Mouse (Mus musculus) ovary, postnatal 36 days (tissue): ENCODE measurements around the gene Ap1ar.

Source experiments
- DNase-seq: peaks from one replicate; pipeline ENCODE4 v3.0.0; 2022; ENCODE audit warnings: low spot score, mixed read lengths

The Ap1ar gene

DNA sequence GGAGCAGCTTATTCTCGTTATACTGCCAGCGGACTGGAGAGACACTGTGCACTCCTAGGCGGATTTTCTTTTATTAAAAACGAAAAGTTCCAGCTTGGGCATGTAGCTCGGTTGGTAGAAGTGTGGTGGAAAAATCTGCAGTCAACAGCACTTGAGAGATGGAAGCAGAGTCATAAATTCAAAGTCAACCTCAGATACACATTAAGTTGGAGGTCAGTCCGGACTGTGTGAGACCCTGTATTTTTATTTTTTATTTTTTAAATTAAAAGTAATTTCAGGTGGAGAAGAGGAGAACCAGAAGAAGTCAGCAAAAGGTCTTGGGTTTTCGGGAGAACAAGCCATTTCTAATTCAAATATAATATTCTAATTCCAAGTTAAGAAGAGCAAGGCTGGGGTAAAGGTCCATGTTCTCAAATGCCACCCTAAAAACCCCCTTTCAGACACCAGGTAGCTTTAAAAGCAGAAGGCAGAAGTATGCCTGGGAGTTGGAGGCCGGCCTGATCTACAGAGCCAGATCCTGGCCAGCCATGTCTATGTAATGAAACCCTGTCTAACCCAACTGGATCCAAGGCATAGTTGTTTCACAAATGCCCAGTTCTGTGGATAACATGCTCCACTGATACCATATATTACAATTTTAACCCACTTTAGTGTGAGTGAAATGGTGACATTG is 785 bp upstream of the Ap1ar start:
- DNase-seq = no peak

DNA sequence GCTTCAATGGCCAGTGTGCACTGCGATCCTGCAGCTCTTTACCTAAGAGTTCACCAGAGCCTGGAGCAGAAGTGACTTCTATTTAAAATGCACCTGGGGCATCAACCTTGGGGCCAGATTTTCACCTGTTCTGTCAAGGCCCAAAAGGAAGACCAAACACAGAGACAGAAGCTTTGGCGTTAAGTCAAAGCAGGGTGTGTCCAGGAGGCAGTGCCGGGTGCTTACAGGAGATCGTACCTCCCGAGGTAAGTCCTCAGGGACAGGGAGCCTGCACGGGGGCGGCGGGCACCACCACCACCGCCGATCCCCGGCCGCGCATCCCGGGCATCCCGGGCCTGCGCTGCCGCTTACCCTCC is 547 bp downstream of the Ap1ar start:
- no peak for DNase-seq

DNA sequence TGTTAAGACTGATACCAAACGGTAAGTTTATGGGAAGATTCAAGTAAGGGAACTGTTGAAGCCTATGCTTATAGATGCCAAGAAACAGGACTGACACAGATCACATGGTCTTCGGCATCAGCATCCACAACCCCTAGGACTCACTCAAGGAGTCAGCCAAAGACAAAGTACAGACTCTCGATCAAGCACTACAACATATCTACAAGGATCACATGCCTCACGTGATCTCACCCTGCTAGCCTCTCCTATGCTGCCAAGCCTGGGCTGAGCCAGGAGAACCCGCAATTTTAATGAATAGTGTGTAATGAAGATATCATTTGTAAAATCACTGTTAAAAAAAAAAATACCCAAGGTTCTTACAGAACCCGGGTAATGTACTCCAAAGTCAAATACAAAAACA is 1.7 kb downstream of the Ap1ar start:
- no peak for DNase-seq

DNA sequence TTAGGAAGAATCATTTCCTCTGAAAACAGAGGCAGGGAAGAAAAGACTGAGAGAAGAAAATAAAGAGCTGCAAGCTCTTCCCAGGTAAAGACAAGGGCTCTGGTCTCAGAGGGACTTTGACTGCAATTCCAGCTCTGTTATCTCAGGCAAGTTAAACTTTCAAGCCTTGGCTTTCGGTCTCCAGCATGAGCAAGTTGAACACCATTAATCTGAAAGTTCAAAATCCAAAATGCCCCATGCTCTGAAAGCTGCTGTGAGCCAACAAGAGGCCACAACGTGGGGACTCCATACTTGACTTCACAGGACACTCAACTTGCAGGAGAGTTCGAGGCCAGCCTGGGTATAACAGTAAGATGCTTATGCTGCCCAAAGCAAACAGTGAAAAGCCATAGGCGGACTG is 3.3 kb downstream of the Ap1ar start:
- DNase-seq = no peak

DNA sequence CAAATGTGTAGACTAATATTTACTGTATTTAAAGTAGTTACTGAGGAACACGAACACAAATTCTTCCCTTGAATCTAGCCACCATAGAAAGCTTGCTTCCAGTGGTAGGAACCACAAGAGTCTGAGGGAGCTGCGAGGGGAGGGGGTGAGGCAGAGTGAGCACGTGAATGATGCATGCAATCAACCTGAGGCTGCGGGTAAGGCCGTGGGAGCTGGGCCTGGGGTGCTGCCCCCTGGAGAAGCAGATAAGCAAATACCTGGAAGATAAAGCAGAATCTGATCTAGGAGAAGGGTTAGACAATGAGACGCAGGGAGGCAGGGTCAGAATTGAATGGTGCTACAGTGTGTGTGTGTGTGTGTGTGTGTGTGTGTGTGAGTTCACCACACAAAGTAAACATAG is 6.2 kb downstream of the Ap1ar start:
- DNase-seq = no peak

DNA sequence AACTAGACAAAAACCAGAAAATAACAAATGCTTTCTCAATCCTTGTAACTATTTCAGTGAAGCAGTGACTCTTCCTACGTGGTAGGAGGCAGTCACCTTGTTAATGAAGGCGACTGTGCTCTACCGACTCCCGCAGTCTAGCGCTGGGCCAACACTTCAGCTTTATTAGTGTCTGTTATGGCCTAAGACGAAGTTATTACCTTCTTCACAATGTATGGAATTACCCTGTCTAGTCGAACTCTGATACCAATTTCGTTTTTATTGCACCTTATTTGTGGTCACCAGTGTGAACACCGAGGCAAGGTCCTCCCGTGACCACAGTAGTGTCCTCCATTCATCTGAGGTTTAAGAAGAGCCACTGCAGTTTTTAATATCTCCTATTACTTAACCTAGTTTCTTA is 7.1 kb downstream of the Ap1ar start:
- DNase-seq = no peak

DNA sequence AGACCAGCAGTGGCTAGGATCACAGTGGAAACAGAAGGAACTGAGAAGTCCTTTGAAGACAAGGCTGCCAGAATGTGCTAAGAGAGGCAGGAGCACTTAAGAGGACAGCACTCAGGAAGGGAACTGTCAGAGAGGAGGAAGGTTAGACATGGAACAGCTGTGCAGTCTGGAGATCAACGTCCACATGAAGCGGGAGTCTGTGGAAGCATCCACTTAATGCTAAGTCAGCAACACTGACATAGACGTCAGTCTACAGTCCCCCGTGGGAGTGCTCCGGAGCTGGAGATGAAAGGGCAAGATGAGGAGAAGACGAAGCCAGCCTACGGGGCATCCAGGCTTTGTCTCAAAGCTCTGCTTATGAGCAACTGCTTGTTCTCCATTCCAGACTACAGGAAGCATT is 10.2 kb downstream of the Ap1ar start:
- no peak for DNase-seq

DNA sequence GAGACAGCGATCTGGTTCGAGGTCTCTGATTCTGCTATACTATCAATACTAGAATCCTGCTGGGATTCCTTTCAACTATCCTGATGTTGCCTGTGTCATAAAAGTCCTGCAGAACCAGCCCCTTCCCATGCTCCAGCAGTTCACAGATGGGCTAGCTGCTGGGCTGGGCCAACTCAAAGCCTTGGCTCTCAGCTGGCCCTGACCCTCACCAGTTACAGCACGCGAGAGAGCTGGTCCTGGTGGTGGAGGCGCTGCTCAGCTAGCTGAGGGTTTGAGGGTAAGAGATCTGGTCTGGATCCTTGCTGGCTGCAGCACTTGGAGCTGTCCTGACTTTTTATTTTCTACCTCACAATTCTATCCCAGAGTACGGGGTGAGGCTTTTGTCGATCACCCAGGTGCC is 10.8 kb downstream of the Ap1ar start:
- no peak for DNase-seq

DNA sequence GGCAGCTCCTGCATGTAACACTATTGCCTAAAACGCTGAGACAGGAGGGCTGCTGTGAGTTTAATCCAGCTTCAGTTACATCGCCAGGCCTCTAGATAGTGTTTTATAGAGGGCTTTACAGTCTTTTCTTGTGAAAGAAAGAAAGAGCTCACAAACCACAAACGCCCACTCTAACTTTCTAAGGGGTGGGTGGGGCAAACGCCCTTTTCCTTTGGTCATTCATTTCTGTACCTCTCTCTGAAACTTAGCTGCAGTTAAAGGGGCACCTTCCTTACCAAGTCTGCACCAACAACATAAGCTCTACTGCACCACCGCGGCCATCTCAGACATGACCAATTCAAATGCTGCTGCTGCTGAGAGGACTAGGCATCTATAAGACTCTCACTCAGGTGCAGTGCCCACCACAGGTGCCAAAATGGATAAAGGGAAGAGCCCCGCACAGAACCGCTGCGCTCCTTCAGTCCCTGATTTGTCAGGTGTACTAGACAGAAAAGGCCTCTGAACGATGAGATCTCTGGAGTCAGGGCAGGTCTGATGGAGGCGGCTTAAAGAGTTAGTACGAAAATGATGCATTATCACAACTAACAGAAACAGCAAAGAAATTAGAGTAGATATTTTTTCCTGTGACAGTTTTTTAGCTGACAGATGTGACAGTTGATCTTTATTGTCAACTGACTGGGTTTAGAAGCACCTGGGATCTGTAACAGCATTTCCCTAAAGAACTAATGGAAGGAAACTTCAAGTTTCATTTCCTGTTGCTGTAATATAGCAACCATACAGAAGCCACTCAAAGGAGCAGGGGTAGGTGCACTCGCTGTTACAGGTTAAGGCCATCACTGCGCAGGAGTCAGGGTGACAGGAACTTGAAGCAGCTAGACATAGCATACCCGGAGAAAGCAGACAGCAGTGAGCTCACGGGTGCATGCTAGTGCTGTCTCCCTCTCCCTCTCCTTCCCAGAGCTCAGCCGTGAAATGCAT is 13.1 kb downstream of the Ap1ar start:
- DNase-seq = no peak

DNA sequence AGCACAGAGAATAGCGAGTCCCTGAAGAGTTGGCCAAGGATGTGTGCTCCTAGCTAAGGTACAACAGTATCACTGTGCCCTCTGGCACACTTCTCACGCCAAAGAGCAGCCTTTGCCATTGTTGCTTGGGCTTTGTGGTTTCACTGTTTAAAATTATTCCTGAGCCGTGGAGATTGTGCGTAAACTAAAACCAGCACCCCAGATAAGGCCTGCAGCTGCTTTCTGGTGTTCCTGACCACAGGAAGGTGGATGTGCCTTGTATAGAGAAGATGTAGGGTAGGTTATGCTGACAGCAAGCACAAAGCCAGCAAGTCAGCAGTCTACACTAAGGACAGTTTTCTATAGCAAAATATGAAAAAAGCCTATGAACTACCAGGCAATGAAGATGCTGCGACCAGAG is 16.1 kb downstream of the Ap1ar start:
- no peak for DNase-seq

DNA sequence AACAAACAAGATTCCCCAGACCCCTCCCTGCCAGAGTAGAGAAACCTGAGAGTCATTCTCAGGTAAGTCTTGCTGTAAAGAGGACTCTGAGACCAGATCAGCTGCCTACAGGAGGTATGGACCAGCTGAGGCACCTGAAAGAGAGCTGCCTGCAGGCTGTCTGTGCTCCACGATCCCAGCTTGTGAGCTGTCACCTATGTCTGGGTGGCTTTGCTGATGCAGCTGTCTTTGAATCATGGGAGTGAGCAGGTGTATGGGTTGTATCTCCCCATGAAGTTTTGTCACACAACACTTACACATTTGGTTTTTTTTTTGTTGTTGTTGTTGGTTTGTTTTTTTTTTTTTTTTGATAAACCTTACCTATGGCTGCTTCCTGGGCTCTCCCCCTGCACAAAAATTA is 16.9 kb downstream of the Ap1ar start:
- no peak for DNase-seq

DNA sequence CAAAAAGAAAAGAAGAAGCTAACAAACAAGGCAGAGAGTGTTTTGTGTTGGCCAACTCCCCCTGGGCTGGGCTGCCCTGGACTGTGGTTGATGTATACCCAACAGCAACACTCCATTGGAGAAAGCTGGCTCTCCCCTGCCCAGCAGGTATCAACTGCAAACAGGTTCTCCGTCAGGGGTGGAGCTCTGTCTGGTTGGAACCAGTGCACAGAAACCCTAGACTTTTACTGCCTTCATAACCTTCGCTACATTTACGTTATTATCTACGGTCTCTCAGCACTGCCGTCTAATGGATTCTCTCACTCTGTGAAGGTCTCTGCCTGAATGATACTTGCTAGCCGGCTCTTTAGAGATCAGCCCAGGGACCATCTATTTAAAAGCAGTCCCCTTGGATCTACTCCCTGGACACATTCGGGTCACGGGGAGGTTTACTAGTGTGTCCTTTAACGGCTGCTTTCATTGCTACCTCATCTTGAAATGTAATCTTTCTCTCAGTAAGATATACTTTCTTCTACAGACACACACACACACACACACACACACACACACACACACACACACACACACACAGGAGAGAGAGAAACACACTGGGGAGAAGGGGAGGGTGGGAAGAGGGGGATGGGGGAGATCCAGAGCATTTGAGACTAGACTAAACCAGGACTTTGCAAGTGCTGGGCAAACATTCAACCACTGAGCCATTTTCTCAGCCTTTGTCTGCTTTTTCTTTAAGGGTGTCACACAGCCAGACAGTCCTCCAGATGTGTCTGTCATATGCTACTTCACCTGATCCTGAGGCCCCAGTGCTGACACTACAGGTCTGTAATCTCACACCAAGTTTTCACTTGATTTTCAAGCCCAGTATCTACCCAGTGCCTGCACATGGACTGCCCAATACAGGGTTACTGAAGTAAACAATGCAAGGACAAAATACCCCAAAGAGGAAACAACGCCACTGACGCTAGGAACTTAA is 18.3 kb downstream of the Ap1ar start:
- DNase-seq = no peak

DNA sequence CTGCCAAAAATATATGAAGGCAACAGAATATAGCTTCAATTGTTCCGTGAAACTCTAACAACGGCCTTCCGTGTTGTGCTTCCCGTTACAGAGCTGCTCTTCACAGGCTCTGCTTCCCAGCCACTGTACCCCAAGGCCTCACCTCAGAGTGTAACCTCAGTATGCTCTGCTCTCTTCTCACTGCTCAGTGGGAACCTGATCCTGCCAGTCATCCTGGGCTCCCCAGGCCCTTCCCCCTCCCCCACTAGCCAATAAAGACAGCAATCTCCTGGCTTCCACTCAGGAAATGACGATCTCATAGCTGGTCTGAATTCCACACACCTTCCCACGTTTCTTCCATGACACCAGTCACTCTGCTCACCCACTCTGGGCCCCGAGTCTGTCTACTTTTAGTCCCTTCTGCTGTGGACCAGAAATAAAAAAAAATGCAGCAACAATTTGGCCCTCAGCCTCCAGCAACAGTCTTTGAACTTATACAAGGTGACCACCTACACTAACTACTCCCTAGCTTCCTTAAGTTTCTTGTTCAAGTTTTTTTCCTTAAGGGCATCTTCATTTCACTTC is 20.1 kb downstream of the Ap1ar start:
- no peak for DNase-seq

DNA sequence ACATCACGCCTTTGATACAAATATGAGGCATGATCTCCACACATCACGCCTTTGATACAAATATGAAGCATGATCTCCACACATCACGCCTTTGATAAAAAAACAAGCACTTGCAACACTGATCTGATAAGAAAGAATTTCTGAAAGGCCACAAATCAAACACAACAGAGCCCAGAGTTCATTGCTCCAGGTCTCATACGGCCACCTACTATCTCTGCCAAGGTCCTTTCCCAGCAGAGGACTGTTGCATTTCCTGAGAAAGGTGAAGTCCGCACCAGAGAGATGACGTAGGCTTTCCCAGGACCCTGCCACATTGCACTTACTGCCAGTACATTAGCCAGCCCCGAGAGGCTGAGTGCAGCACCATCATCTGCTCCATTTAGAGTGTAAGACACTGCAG is 28.2 kb downstream of the Ap1ar start:
- DNase-seq = no peak

DNA sequence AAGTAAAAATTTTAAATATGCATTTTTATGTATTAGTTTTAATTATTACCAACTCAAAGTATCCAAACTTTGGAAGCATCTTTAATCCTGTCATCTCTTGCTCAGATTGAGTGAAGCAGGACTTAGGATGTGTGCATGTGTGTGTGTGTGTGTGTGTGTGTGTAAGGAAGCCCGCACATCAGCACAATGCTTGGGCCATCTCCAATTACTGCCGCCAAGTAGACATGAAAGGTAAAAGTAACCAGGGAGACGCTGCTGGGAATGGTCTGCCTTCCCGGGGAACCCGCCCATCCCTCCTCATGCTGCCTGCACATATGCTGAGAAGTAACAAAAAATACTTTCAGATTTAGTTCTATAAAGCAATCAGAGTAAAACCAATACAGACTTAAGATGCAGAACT is 29.5 kb downstream of the Ap1ar start:
- DNase-seq = no peak

DNA sequence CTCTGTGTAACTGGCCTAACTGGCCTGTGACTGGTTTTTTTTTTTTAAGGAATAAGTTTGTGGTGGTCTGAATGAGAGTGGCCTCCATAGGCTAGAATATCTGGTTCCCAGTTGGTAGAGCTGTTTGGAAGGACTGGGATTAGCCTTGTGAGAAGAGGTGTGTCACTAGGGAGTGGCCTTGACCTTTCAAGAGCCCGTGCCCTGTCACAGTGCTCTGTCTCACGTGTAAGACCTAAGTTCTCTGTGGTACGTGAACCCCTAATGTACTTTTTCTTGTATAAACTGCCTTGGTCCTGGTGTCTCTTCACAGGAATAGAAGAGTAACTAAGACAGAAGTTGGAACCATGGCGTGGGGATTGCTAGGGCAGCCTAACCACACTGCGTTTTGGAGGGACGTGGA is 31.3 kb downstream of the Ap1ar start:
- no peak for DNase-seq

DNA sequence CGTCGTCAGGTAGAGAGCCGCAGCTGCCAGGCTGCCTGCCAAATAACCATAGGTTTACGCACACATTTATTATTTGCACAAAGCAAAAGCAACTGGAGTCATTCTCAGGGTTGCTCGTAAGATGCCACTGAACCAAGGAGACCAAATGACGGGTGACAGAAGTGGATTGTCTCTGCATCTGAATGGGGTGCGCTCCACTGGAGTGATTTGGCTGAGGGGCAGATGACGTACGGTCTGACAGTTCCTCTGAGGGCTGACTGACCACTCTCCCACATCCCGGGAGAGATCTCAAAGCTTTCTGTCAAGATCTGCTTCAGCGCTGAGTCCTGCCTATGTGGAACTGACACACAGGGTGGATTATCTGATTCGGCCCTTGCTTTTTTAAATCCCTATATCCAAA is 32.3 kb downstream of the Ap1ar start:
- no peak for DNase-seq

DNA sequence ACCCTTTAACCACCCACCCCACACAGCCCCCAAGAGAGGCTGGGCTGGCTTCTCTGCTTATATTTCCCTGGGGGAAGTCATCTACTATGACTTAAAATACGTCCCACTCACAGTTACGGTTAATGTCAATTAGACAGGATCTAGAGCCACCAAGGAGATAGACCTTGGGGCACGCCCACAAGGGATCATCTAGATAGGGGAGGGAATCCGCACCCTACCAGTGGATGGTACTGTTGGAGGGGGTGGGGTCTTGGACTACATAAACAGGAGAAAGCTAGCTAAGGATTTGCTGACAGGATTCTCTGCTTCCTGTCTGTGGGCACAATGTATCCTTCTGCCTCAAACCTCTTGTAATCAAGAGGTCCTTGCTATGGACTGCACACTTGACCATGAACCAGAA is 32.9 kb downstream of the Ap1ar start:
- DNase-seq = no peak

DNA sequence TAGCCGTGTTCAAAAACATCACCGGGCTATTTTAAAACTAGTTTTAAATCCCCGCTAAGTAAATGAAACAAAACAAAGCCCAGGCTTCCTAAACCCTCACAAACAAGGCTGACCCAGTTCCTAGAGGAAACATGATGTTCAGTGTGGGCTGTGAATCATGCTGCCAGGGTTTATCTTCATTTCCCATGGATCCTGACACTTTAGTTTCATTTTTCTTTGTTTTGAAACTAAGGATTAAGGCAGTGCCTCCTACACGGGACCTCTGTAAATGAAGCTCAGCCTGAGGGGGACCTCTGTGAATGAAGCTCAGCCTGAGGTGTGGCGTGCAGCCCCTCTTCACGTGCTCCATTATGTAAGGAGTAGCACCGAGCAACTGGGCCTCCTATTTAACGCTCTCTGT is 34.5 kb downstream of the Ap1ar start:
- DNase-seq = no peak

DNA sequence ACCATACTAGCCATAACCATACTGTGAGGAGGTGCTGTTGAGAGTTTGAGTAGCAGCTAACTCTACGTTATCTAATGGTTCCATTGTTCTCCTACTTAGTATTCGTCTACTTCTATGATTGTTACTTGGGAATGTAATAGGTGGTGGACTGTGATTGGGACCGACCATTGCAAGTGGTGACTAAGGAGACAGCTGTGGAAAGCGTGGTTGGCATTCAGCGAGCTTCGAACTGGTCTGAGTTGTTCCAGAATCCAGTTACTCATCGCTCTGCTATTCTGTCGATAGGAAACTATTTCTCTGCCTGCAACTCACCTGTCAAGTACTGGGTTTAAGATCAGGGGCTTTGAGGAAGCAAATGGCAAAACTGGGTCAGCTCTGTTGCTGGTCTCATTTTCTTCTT is 36.2 kb downstream of the Ap1ar start:
- no peak for DNase-seq

DNA sequence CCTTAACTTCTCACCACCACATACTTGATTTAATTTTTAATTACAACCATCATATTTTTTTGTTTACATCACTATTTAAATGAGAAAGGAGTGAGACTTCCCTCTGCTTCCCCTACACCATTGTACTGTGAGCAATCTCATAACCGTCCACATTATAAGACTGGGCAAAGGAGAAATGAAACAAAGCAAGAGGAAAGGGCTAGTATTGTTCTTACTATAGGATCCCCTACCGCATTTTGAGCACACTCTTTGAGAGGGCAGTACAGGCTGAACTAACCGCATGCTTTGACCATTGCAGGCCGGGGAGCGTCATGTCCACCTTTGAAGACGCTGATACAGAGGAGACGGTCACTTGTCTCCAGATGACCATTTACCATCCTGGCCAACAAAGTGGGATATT is 41.1 kb downstream of the Ap1ar start:
- DNase-seq = no peak

DNA sequence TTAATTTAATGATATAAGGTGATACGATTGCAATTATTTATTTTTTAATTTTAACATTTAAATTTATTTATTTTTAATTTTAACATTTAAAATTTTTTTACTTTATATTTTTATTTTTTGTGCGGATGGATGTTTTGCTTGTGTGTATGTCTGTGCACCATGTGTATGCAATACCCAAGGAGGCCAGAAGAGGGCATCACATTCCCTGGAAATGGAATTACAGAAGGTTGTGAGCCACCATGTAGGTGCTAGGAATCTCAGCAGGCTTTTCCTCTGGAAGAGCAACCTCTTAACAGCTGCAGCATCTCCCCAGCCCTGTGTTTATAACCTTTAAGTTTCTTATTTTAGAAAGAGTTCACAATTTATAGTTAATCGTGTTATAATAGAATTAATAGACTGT is 41.6 kb downstream of the Ap1ar start:
- no peak for DNase-seq
